Mouse (Mus musculus) heart, embryonic 14.5 days (tissue): ENCODE data around the gene Slc30a2. TPM values are rescaled to one million over a fixed set of nuclear protein-coding genes. Genes with fewer than 3 reads are reported as not detected.
"Not testable (repeated sequence)": the region's sequence is repeated elsewhere in the genome, so short reads cannot be mapped to it uniquely, and the experiment has no call there.

Source experiments
- ATAC-seq: fragments of 200-750 bp; cut with Nextera tagmentation; 2 replicates; pipeline ENCODE4 v1.8.0; 2017; ENCODE audit warnings: low read depth, moderate TSS enrichment; ENCODE audit not compliant: insufficient number of reproducible peaks, insufficient read depth, low FRiP score
- H3K27ac ChIP-seq, 2 experiments: fragments of 200-500 bp in 1 of 2; fragments of 300-500 bp in 1 of 2; sonication (generic) in 1 of 2; replicated peaks in 1 of 2; 2 replicates each; pipeline ENCODE4 v1.5.1; 2012 to 2014; ENCODE audit warnings: low read depth in 2 of 2, low read length in 2 of 2, control low read depth in 1 of 2, mild to moderate bottlenecking in 1 of 2, mixed read lengths in 1 of 2; ENCODE audit not compliant: control insufficient read depth in 1 of 2, insufficient read depth in 1 of 2
- H3K27me3 ChIP-seq: fragments of 300-500 bp; sonication (generic); 2 replicates; pipeline ENCODE4 v1.6.1; 2014; ENCODE audit warnings: mild to moderate bottlenecking, low read length, control low read depth; ENCODE audit not compliant: control insufficient read depth, insufficient read depth
- H3K36me3 ChIP-seq: fragments of 300-500 bp; sonication (generic); 2 replicates; pipeline ENCODE4 v1.6.1; 2014; ENCODE audit warnings: mild to moderate bottlenecking, control low read depth, low read length, mixed read lengths; ENCODE audit not compliant: control insufficient read depth, insufficient read depth
- H3K4me1 ChIP-seq, 2 experiments: fragments of 200-500 bp in 1 of 2; fragments of 300-500 bp in 1 of 2; sonication (generic) in 1 of 2; 2 replicates each; pipeline ENCODE4 v1.6.1; 2012 to 2014; ENCODE audit warnings: low read length in 2 of 2, control low read depth in 1 of 2, mixed read lengths in 1 of 2; ENCODE audit not compliant: control insufficient read depth in 2 of 2, insufficient read depth in 2 of 2
- H3K4me2 ChIP-seq: fragments of 300-500 bp; sonication (generic); 2 replicates; pipeline ENCODE4 v1.6.1; 2014; ENCODE audit warnings: mild to moderate bottlenecking, low read length
- H3K4me3 ChIP-seq, 2 experiments: fragments of 200-500 bp in 1 of 2; fragments of 300-500 bp in 1 of 2; sonication (generic) in 1 of 2; 2 replicates each; pipeline ENCODE4 v1.5.1; 2012 to 2014; ENCODE audit warnings: low read length in 2 of 2, mild to moderate bottlenecking in 2 of 2, control low read depth in 1 of 2, low read depth in 1 of 2, moderate library complexity in 1 of 2; ENCODE audit not compliant: control insufficient read depth in 1 of 2, insufficient read depth in 1 of 2
- H3K9ac ChIP-seq: fragments of 300-500 bp; sonication (generic); 2 replicates; pipeline ENCODE4 v1.6.1; 2014; ENCODE audit warnings: mild to moderate bottlenecking, low read length
- H3K9me3 ChIP-seq: fragments of 300-500 bp; sonication (generic); 2 replicates; pipeline ENCODE4 v1.6.1; 2016; ENCODE audit warnings: low read length, control low read depth; ENCODE audit not compliant: control insufficient read depth
- WGBS: fragments of 180-500 bp; shearing (Covaris S2); extraction: QIAGEN DNeasy Blood & Tissue Kit; methylation state at CpG from one replicate; pipeline ENCODE4 v1.1.7; 2014; 5-methylcytosine and 5-hydroxymethylcytosine counted together
- polyA plus RNA-seq: library from polyadenylated mRNA; unstranded; fragments of >200 nt; fragmentation: Nextera tagmentation; extraction: Ambion mirVana; gene quantifications from 2 replicates; pipeline ENCODE4 v1.2.1, GENCODE M21; 2014

Slc30a2 gene
- polyA plus RNA-seq, 1 experiment from 2014 or later, result 0.08 TPM

DNA sequence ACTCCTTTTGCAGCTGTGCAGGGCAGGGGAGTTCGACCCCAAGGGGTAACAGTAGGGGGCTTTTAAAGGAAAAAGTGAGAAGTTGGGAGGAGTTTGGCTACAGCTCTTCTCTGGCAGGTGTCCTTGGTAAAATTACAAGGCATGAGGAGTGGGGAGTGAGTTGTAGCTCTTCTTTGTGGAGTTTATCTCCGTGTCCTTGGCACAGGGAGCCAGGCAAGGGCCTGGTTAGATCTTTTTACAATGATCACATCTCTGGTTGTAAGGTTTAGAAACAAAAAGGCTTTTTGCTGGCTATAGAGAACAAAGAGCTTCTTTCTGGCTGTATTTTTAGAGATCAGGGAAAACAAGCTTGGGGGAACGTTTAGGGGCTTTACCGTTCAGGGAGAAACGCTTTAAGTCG, 1.8 kb upstream of the Slc30a2 start:
- peaks cover 34% of the 10 kb centered on the region for H3K27me3 ChIP-seq
- H3K9ac ChIP-seq, H3K27ac ChIP-seq, H3K36me3 ChIP-seq, H3K4me3 ChIP-seq, H3K4me2 ChIP-seq, ATAC-seq, H3K9me3 ChIP-seq: not testable (repeated sequence)
- peaks cover 7 to 13% of the 10 kb centered on the region in 2 experiments; a peak in 3 of 4 replicates for H3K4me1 ChIP-seq
- 81% methylated on average over 6 of the region's 6 CpGs for WGBS

DNA sequence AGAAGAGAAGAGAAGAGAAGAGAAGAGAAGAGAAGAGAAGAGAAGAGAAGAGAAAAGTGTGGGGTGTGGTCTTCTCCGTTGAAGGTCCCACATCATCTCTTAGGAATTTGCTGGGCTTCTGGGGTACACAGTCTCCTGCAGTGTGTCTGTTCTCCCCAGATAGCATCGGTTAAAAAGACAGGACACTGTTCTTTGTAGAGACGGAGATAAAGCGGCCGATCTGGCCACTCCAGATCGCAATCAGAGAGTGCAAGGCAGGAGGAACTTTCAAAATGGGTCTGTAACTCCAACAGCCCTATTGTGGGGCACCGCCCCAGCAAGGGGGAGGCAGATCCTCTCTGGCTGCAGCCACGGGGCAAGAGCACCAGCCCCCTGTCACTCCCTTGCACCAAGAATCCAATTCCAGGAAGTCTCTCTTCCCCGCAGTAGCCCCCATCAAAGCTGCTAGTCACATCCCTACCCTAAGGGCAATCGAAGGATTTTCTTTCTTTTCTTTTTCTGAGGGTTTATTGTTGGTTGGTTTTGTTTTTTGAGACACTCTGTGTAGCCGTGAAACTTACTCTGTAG, 685 bp upstream of the Slc30a2 start:
- ATAC-seq, result no peak
- Histone ChIP-seq H3K4me1 (peaks cover 7 to 13% of the 10 kb centered on the region in 2 experiments; a peak in 3 of 4 replicates), H3K27me3 (peaks cover 34% of the 10 kb centered on the region), H3K36me3 (no peaks in the 10 kb centered on the region), H3K9me3 (no peaks in the 10 kb centered on the region), H3K9ac (no peak overlapping the region), H3K4me3 (no peak overlapping the region), H3K4me2 (no peak overlapping the region), H3K27ac (no peak overlapping the region)
- WGBS, result 23% methylated on average over 11 of the region's 11 CpGs

GRCm38 (mm10) chr4:134344620-134345019, 1.6 kb downstream of the Slc30a2 start:
- no peak overlapping the region for H3K9ac ChIP-seq
- ATAC-seq, result no peak
- no peak overlapping the region for H3K4me3 ChIP-seq
- no peaks in the 10 kb centered on the region for H3K9me3 ChIP-seq
- peaks cover 13 to 23% of the 10 kb centered on the region in 2 experiments for H3K4me1 ChIP-seq
- H3K4me2 ChIP-seq, result no peak overlapping the region
- peaks cover 34% of the 10 kb centered on the region for H3K27me3 ChIP-seq
- 59% methylated on average over 3 of the region's 3 CpGs for WGBS
- no peaks in the 10 kb centered on the region for H3K36me3 ChIP-seq
- no peak overlapping the region for H3K27ac ChIP-seq

DNA sequence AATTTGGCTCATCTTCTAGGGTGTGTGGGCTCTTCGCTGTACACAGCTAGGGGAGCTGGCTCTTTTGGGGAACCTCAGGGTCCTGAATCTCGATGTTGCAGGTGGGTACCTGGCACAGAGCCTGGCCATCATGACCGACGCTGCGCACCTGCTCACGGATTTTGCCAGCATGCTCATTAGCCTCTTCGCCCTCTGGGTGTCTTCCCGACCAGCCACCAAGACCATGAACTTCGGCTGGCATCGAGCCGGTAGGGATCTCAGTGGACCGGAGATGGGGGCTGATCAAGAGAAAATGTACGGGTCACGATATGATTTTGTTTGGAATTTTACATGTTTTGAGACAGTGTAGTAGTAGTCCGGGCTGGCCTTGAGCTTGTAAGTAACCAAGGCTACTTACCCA, 2.8 kb downstream of the Slc30a2 start:
- Histone ChIP-seq H3K4me1 (peaks cover 13 to 23% of the 10 kb centered on the region in 2 experiments), H3K27ac (no peak overlapping the region), H3K4me2 (no peak overlapping the region), H3K27me3 (peaks cover 34% of the 10 kb centered on the region), H3K9me3 (no peaks in the 10 kb centered on the region), H3K4me3 (no peak overlapping the region), H3K36me3 (no peaks in the 10 kb centered on the region), H3K9ac (no peak overlapping the region)
- 91% methylated on average over 15 of the region's 15 CpGs for WGBS
- no peak for ATAC-seq

- H3K36me3 ChIP-seq, result no peaks in the 10 kb centered on the region
- no peak overlapping the region for H3K9ac ChIP-seq
- H3K4me2 ChIP-seq, result no peak overlapping the region
- no peak overlapping the region for H3K27ac ChIP-seq
- ATAC-seq, result no peak
- no peaks in the 10 kb centered on the region for H3K9me3 ChIP-seq
- peaks cover 26 to 32% of the 10 kb centered on the region in 2 experiments for H3K4me1 ChIP-seq
- H3K27me3 ChIP-seq, result peaks cover 20% of the 10 kb centered on the region
- H3K4me3 ChIP-seq, result no peak overlapping the region
- 47% methylated on average over 11 of the region's 11 CpGs for WGBS
Observed at GRCm38 (mm10) chr4:134348078-134348477, 5.1 kb downstream of the Slc30a2 start.

GRCm38 (mm10) chr4:134348545-134348944, 5.6 kb downstream of the Slc30a2 start:
- Histone ChIP-seq H3K36me3 (no peaks in the 10 kb centered on the region), H3K4me3 (no peak overlapping the region), H3K9ac (no peak overlapping the region), H3K27ac (no peak overlapping the region), H3K4me1 (peaks cover 23 to 29% of the 10 kb centered on the region in 2 experiments), H3K9me3 (no peaks in the 10 kb centered on the region), H3K4me2 (no peak overlapping the region), H3K27me3 (peaks cover 15% of the 10 kb centered on the region)
- 36% methylated on average over 5 of the region's 5 CpGs for WGBS
- ATAC-seq, result no peak

DNA sequence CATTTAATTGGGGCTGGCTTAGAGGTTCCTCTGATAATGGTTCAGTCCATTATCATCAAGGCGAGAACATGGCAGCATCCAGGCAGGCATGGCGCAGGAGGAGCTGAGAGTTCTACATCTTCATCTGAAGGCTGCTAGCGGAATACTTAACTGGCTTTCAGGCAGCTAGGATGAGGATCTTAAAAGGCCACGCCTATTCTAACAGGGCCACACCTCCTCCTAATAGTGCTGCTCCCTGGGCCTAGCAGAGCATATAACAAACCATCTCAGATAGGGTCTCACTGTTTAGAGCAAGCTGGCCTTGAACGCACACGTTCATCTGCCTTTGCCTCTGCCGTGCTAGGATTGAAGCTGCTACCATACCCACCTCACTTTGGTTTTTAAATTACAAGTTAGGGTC, 6.8 kb downstream of the Slc30a2 start:
- 91% methylated on average over 7 of the region's 7 CpGs for WGBS
- no peak for ATAC-seq
- peaks cover 6% of the 10 kb centered on the region for H3K27me3 ChIP-seq

GRCm38 (mm10) chr4:134350641-134351040, 7.7 kb downstream of the Slc30a2 start:
- no peak for ATAC-seq
- Histone ChIP-seq H3K36me3 (no peaks in the 10 kb centered on the region), H3K9ac (no peak overlapping the region), H3K9me3 (no peaks in the 10 kb centered on the region), H3K27ac (no peak overlapping the region), H3K4me1 (peaks cover 29 to 38% of the 10 kb centered on the region in 2 experiments), H3K4me3 (no peak overlapping the region), H3K4me2 (no peak overlapping the region), H3K27me3 (peaks cover 2% of the 10 kb centered on the region)
- 90% methylated on average over 6 of the region's 6 CpGs for WGBS

More for the DNA sequence above, 6.8 kb downstream of the Slc30a2 start:
- Histone ChIP-seq H3K27ac (no peak overlapping the region), H3K9me3 (no peaks in the 10 kb centered on the region), H3K9ac (no peak overlapping the region), H3K4me1 (peaks cover 24 to 31% of the 10 kb centered on the region in 2 experiments), H3K36me3 (no peaks in the 10 kb centered on the region), H3K4me2 (no peak overlapping the region), H3K4me3 (no peak overlapping the region)
